Mouse (Mus musculus) midbrain, embryonic 16.5 days (tissue): Measurements from ENCODE around the gene Nadsyn1. TPM values are rescaled to one million over a fixed set of nuclear protein-coding genes. Genes with fewer than 3 reads are reported as not detected.

Experiments used
- ATAC-seq: fragments of 200-750 bp; cut with Nextera tagmentation; 2 replicates; pipeline ENCODE4 v1.8.0; 2017; ENCODE audit warnings: moderate TSS enrichment
- H3K27ac ChIP-seq: fragments of 300-500 bp; sonication (generic); 2 replicates; pipeline ENCODE4 v1.5.1; 2014; ENCODE audit warnings: mild to moderate bottlenecking, low read length, mixed read lengths
- H3K27me3 ChIP-seq: fragments of 300-500 bp; sonication (generic); 2 replicates; pipeline ENCODE4 v1.6.1; 2014; ENCODE audit warnings: low read depth, low read length, mixed read lengths; ENCODE audit not compliant: control insufficient read depth, insufficient read depth
- H3K36me3 ChIP-seq: fragments of 300-500 bp; sonication (generic); 2 replicates; pipeline ENCODE4 v1.6.1; 2014; ENCODE audit warnings: mild to moderate bottlenecking, low read length, moderate library complexity, mixed read lengths; ENCODE audit not compliant: control insufficient read depth, insufficient read depth
- H3K4me1 ChIP-seq: fragments of 300-500 bp; sonication (generic); 2 replicates; pipeline ENCODE4 v1.6.1; 2014; ENCODE audit warnings: mild to moderate bottlenecking, low read length, mixed read lengths; ENCODE audit not compliant: control insufficient read depth, insufficient read depth
- H3K4me2 ChIP-seq: fragments of 300-500 bp; sonication (generic); 2 replicates; pipeline ENCODE4 v1.6.1; 2014; ENCODE audit warnings: mild to moderate bottlenecking, low read length, mixed read lengths
- H3K4me3 ChIP-seq: fragments of 300-500 bp; sonication (generic); 2 replicates; pipeline ENCODE4 v1.5.1; 2014; ENCODE audit warnings: low read depth, mild to moderate bottlenecking, low read length, moderate library complexity, mixed read lengths
- H3K9ac ChIP-seq: fragments of 300-500 bp; sonication (generic); 2 replicates; pipeline ENCODE4 v1.6.1; 2014; ENCODE audit warnings: low read depth, low read length, mixed read lengths
- H3K9me3 ChIP-seq: fragments of 300-500 bp; sonication (generic); replicated peaks from 2 replicates; pipeline ENCODE4 v1.6.1; 2014; ENCODE audit warnings: mild to moderate bottlenecking, low read length, mixed read lengths; ENCODE audit not compliant: control insufficient read depth, poor library complexity, severe bottlenecking
- WGBS: fragments of 180-500 bp; shearing (Covaris S2); extraction: QIAGEN DNeasy Blood & Tissue Kit; methylation state at CpG from one replicate; pipeline ENCODE4 v1.1.7; 2014; 5-methylcytosine and 5-hydroxymethylcytosine counted together
- polyA plus RNA-seq: library from polyadenylated mRNA; unstranded; fragments of >200 nt; fragmentation: Nextera tagmentation; extraction: Ambion mirVana; gene quantifications from 2 replicates; pipeline ENCODE4 v1.2.1, GENCODE M21; 2015

The Nadsyn1 gene
- polyA plus RNA-seq, 1 experiment from 2014 or later: 6.5 TPM

GRCm38 (mm10) chr7:143783996-143784829 lies 38.4 kb downstream of the Nadsyn1 start, which contains the start of gene Mrgpre:
TSS of gene Mrgpre (minus strand) at chr7:143784500.
- Histone ChIP-seq H3K9ac (peak within 1 kb of the TSS; percentile 80), H3K4me1 (peaks cover 20% of the 10 kb centered on the region), H3K4me3 (peak within 1 kb of the TSS; percentile 61), H3K27me3 (no peaks in the 10 kb centered on the region), H3K36me3 (0 out of 2 replicates have a peak, but pooled peaks cover 3% of the 10 kb centered on the region), H3K4me2 (peak within 1 kb of the TSS; percentile 79), H3K27ac (peak within 1 kb of the TSS; percentile 66), H3K9me3 (no peaks in the 10 kb centered on the region)
- 2% methylated on average over 20 of the region's 21 CpGs for WGBS
- ATAC-seq: peak; percentile 92

- Histone ChIP-seq H3K4me3 (peak overlapping the region; percentile 61), H3K27ac (peak overlapping the region; percentile 66), H3K9ac (peak overlapping the region; percentile 80), H3K27me3 (no peaks in the 10 kb centered on the region), H3K36me3 (0 out of 2 replicates have a peak, but pooled peaks cover 7% of the 10 kb centered on the region), H3K9me3 (no peaks in the 10 kb centered on the region), H3K4me2 (peak overlapping the region; percentile 79), H3K4me1 (peaks cover 20% of the 10 kb centered on the region)
- peak; percentile 70 for ATAC-seq
- 9% methylated on average over 6 of the region's 6 CpGs for WGBS
Observed at GRCm38 (mm10) chr7:143783378-143783995, 39.2 kb downstream of the Nadsyn1 start.

- Histone ChIP-seq H3K9ac (no peak overlapping the region), H3K4me3 (no peak overlapping the region), H3K9me3 (no peaks in the 10 kb centered on the region), H3K4me1 (no peaks in the 10 kb centered on the region), H3K27me3 (no peaks in the 10 kb centered on the region), H3K27ac (no peak overlapping the region), H3K4me2 (no peak overlapping the region), H3K36me3 (0 out of 2 replicates have a peak, but pooled peaks cover 8% of the 10 kb centered on the region)
- no peak for ATAC-seq
- WGBS: 60% methylated on average over 2 of the region's 2 CpGs
Observed at GRCm38 (mm10) chr7:143777375-143777774, 45.3 kb downstream of the Nadsyn1 start.

DNA sequence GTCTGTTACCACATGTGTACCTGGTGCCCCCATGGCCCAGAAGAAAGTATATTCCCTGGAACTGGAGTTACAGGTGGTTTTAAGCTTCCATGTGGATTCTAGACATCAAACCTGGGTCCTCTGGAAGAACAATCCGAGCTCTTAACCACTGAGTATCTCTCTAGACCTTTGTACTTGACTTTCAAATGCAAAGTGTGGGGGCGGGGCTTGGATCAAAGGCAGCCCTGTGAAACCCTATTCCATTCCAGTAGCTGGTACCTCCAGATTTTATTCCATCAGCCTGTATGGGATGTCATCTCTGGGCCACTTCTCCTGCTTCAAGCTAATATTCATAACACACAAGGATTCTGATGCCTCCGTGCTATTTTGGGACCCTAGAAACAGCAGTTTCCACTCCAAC lies 46.5 kb downstream of the Nadsyn1 start:
- no peaks in the 10 kb centered on the region for H3K27me3 ChIP-seq
- H3K4me3 ChIP-seq: no peak overlapping the region
- 34% methylated on average over 3 of the region's 3 CpGs for WGBS
- H3K9me3 ChIP-seq: no peaks in the 10 kb centered on the region
- ATAC-seq: no peak
- H3K36me3 ChIP-seq: 0 out of 2 replicates have a peak, but pooled peaks cover 6% of the 10 kb centered on the region
- no peak overlapping the region for H3K4me2 ChIP-seq
- no peaks in the 10 kb centered on the region for H3K4me1 ChIP-seq
- no peak overlapping the region for H3K27ac ChIP-seq
- no peak overlapping the region for H3K9ac ChIP-seq

DNA sequence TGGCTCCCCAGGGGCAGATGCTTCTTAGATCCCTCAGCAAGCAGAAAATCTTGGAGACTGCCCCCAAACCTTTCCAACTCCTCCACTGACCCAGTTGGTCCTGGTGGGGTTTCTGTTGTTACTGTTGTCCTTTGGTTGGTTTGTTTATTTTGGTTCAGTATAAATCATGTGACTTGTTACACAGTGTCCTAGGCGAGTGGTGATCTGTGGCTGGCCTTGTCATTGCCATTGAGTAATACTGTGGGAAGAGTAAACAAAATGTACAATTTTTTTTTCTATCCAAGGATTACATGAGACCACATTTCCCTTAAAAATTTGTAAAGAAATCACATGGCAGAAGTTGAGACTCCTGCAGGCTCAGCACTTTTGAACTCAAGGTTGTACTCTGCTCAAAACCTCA lies 53.2 kb downstream of the Nadsyn1 start:
- H3K9ac ChIP-seq: no peak overlapping the region
- H3K4me2 ChIP-seq: no peak overlapping the region
- H3K9me3 ChIP-seq: no peaks in the 10 kb centered on the region
- H3K4me1 ChIP-seq: no peaks in the 10 kb centered on the region
- no peak overlapping the region for H3K27ac ChIP-seq
- H3K27me3 ChIP-seq: no peaks in the 10 kb centered on the region; the same call in 1 of the 2 replicates
- H3K36me3 ChIP-seq: no peaks in the 10 kb centered on the region
- ATAC-seq: no peak
- WGBS: 57% methylated on average over 1 of the region's 1 CpGs
- no peak overlapping the region for H3K4me3 ChIP-seq

- Histone ChIP-seq H3K4me1 (no peaks in the 10 kb centered on the region), H3K9me3 (no peaks in the 10 kb centered on the region), H3K36me3 (no peaks in the 10 kb centered on the region), H3K27me3 (no peaks in the 10 kb centered on the region; the same call in 1 of the 2 replicates), H3K9ac (no peak overlapping the region), H3K4me2 (no peak overlapping the region), H3K4me3 (no peak overlapping the region), H3K27ac (no peak overlapping the region)
- 77% methylated on average over 6 of the region's 6 CpGs for WGBS
- ATAC-seq: no peak
Observed at GRCm38 (mm10) chr7:143768267-143768666, 54.4 kb downstream of the Nadsyn1 start.

DNA sequence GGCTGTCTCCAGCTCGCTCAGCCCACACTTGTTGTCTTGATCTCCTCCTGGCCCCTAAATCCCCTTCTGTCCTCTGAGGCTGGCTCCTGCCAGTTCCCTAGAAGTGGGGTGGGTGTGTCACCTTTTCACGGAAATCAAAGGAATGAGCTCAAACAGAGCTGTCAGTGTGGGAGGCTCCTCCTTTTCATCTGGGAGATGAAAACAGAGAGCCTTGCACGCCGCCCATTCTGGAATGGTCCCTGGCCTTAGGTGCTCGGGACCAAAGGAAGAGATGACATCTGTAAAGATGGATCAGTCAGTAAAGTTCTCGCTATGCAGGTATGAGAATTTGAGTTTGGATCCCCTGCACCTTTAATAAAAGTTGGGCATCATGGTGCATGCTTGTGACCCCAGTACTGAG lies 55.8 kb downstream of the Nadsyn1 start, which contains the start of gene Mrgprg:
TSS of gene Mrgprg (minus strand) at position 101 of the 400 bp plus-strand sequence.
- Histone ChIP-seq H3K4me2 (no peak within 1 kb of the TSS), H3K4me1 (no peaks in the 10 kb centered on the region), H3K9ac (no peak within 1 kb of the TSS), H3K27ac (no peak within 1 kb of the TSS), H3K36me3 (no peaks in the 10 kb centered on the region), H3K27me3 (no peaks in the 10 kb centered on the region; the same call in 1 of the 2 replicates), H3K4me3 (no peak within 1 kb of the TSS), H3K9me3 (no peaks in the 10 kb centered on the region)
- no peak for ATAC-seq
- WGBS: 42% methylated on average over 6 of the region's 6 CpGs

DNA sequence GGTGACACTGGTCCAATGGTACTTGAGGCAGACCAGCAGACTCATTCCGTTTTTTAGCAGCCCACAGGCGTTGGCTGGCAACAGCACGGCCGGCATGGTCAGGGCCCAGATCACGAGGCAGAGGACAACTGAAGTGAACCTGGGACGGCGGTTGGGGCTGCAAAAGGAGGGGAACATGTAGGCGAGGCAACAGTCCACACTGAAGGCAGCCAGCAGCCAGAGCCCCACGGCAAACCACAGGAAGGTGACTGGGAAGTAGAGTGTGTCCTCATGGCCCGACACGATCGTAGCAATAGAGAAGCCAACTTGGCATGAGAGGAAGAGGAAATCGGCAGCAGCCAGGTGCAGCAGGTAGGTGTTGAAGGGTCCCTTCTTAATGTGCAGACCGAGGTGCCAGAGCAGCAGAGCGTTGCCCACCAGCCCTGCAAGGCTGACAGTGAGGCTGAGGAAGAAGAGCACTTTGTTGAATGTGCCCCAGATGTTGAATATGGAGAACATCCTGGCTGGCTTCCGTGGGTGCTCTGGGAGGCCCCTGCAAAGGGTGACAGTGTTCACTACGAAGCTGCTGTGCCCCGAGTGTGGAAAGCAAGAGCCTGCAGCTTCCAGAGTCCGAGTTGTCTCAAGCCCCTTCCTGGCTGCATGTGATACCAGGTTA lies 57.6 kb downstream of the Nadsyn1 start:
- no peak for ATAC-seq
- 71% methylated on average over 19 of the region's 19 CpGs for WGBS

More for the DNA sequence above, 57.6 kb downstream of the Nadsyn1 start:
- Histone ChIP-seq H3K27me3 (no peaks in the 10 kb centered on the region; the same call in 1 of the 2 replicates), H3K9me3 (no peaks in the 10 kb centered on the region), H3K4me3 (no peak overlapping the region), H3K27ac (no peak overlapping the region), H3K4me1 (no peaks in the 10 kb centered on the region), H3K36me3 (no peaks in the 10 kb centered on the region), H3K4me2 (no peak overlapping the region), H3K9ac (no peak overlapping the region)
